Mouse (Mus musculus) gastrocnemius, adult 2 months (tissue): Measurements from ENCODE around the gene Blm. TPM values are rescaled to one million over a fixed set of nuclear protein-coding genes. Genes with fewer than 3 reads are reported as not detected.

Experiments used
- DNase-seq: peaks from one replicate; pipeline ENCODE4 v3.0.0; 2022
- H3K27ac ChIP-seq: fragments of 200-600 bp; 2 replicates; pipeline ENCODE4 v1.8.1; 2022; ENCODE audit warnings: mild to moderate bottlenecking
- H3K4me3 ChIP-seq: fragments of 200-600 bp; 2 replicates; pipeline ENCODE4 v1.8.1; 2022; ENCODE audit warnings: mild to moderate bottlenecking, moderate library complexity
- CTCF ChIP-seq: fragments of 200-600 bp; IDR thresholded peaks from 2 replicates; pipeline ENCODE4 v1.8.1; 2022; ENCODE audit warnings: antibody characterized with exemption, mild to moderate bottlenecking, moderate library complexity
- intact Hi-C: fragments of 180-260 bp; cut with DNase I; formaldehyde crosslinking; loops from one replicate; pipeline ENCODE4 v1.15.1; 2025
- total RNA-seq, 2 experiments: library from RNA; stranded (reverse); gene quantifications; 2 replicates each; pipeline ENCODE4 v1.2.3; 2021

Blm gene
- total RNA-seq, 2 experiments from 2014 or later = 1.0 TPM

GRCm38 (mm10) chr7:80506007-80506406 lies 28.9 kb downstream of the Blm start:
- intact Hi-C loops = no loop called here
- no peak overlapping the region for H3K4me3 ChIP-seq
- DNase-seq = no peak
- no peak overlapping the region for H3K27ac ChIP-seq
- no peak for TF ChIP-seq CTCF

- Histone ChIP-seq H3K4me3 (no peak overlapping the region), H3K27ac (no peak overlapping the region)
- DNase-seq = no peak
- no peak for TF ChIP-seq CTCF
- intact Hi-C loops = no loop called here
These were observed 30.0 kb downstream of the Blm start for GRCm38 (mm10) chr7:80504920-80505319.

- TF ChIP-seq CTCF = no peak
- Histone ChIP-seq H3K4me3 (no peak overlapping the region), H3K27ac (no peak overlapping the region)
- DNase-seq = no peak
- intact Hi-C loops = no loop called here
These were observed 33.9 kb downstream of the Blm start for GRCm38 (mm10) chr7:80501006-80501405.

- H3K4me3 ChIP-seq = no peak overlapping the region
- no peak overlapping the region for H3K27ac ChIP-seq
- intact Hi-C loops = no loop called here
- TF ChIP-seq CTCF = no peak
- no peak for DNase-seq
These were observed 34.8 kb downstream of the Blm start for GRCm38 (mm10) chr7:80500099-80500498.

- H3K4me3 ChIP-seq = no peak overlapping the region
- no peak overlapping the region for H3K27ac ChIP-seq
- intact Hi-C loops = no loop called here
- TF ChIP-seq CTCF = no peak
- DNase-seq = no peak
These were observed 35.5 kb downstream of the Blm start for GRCm38 (mm10) chr7:80499190-80499962.

- no peak for DNase-seq
- TF ChIP-seq CTCF = no peak
- Histone ChIP-seq H3K4me3 (no peak overlapping the region), H3K27ac (no peak overlapping the region)
- intact Hi-C loops = no loop called here
These were observed 38.3 kb downstream of the Blm start for GRCm38 (mm10) chr7:80496656-80497055.

GRCm38 (mm10) chr7:80495210-80495609 lies 39.7 kb downstream of the Blm start:
- TF ChIP-seq CTCF = no peak
- intact Hi-C loops = no loop called here
- no peak for DNase-seq
- no peak overlapping the region for H3K4me3 ChIP-seq
- no peak overlapping the region for H3K27ac ChIP-seq

GRCm38 (mm10) chr7:80491995-80492394 lies 42.9 kb downstream of the Blm start:
- intact Hi-C loops = no loop called here
- H3K27ac ChIP-seq = no peak overlapping the region
- no peak for TF ChIP-seq CTCF

GRCm38 (mm10) chr7:80491086-80491485 lies 43.8 kb downstream of the Blm start:
- no peak overlapping the region for H3K4me3 ChIP-seq
- no peak for DNase-seq

More at GRCm38 (mm10) chr7:80491995-80492394, 42.9 kb downstream of the Blm start:
- DNase-seq = no peak
- no peak overlapping the region for H3K4me3 ChIP-seq

GRCm38 (mm10) chr7:80490351-80490750 lies 44.6 kb downstream of the Blm start:
- DNase-seq = no peak
- intact Hi-C loops = no loop called here
- H3K27ac ChIP-seq = no peak overlapping the region
- TF ChIP-seq CTCF = no peak
- H3K4me3 ChIP-seq = no peak overlapping the region

More at GRCm38 (mm10) chr7:80491086-80491485, 43.8 kb downstream of the Blm start:
- intact Hi-C loops = no loop called here
- no peak for TF ChIP-seq CTCF
- H3K27ac ChIP-seq = no peak overlapping the region

GRCm38 (mm10) chr7:80489445-80489844 lies 45.5 kb downstream of the Blm start:
- H3K4me3 ChIP-seq = no peak overlapping the region
- no peak for TF ChIP-seq CTCF
- DNase-seq = no peak
- no peak overlapping the region for H3K27ac ChIP-seq
- intact Hi-C loops = no loop called here

- intact Hi-C loops = no loop called here
These were observed 47.7 kb downstream of the Blm start for GRCm38 (mm10) chr7:80487239-80487638.

GRCm38 (mm10) chr7:80480097-80480496 lies 54.8 kb downstream of the Blm start:
- no peak overlapping the region for H3K4me3 ChIP-seq
- intact Hi-C loops = no loop called here
- no peak overlapping the region for H3K27ac ChIP-seq
- DNase-seq = no peak
- no peak for TF ChIP-seq CTCF

More at GRCm38 (mm10) chr7:80487239-80487638, 47.7 kb downstream of the Blm start:
- TF ChIP-seq CTCF = no peak
- Histone ChIP-seq H3K4me3 (no peak overlapping the region), H3K27ac (no peak overlapping the region)
- DNase-seq = no peak

GRCm38 (mm10) chr7:80473837-80474236 lies 61.1 kb downstream of the Blm start:
- intact Hi-C loops = no loop called here
- TF ChIP-seq CTCF = no peak
- Histone ChIP-seq H3K4me3 (no peak overlapping the region), H3K27ac (no peak overlapping the region)
- DNase-seq = no peak
